Mouse (Mus musculus): ENCODE measurements around the gene Gm14862. TPM values are rescaled to one million over a fixed set of nuclear protein-coding genes. Genes with fewer than 3 reads are reported as not detected.
A peak's percentile ranks its signal among the peaks of the same experiment; 100 is the strongest.

Gene Gm14862
- polyA plus RNA-seq, 1 experiment from 2014 or later, result not detected

GRCm38 (mm10) chrX:9257831-9258230, 1.1 kb upstream of the Gm14862 start:
- no peaks in the 10 kb centered on the region for H3K36me3 ChIP-seq (replicated peaks)
- H3K4me3 ChIP-seq, result no peak overlapping the region
- H3K4me1 ChIP-seq, result no peaks in the 10 kb centered on the region
- H3K27ac ChIP-seq (replicated peaks), result no peak overlapping the region
- no peaks in the 10 kb centered on the region for H3K27me3 ChIP-seq (replicated peaks; ENCODE audit: low read depth, poor library complexity, severe bottlenecking)
- WGBS, result 87% methylated on average over 7 of the region's 7 CpGs
- DNase-seq (ENCODE audit: low spot score), result no peak
- no peaks in the 10 kb centered on the region for H3K9me3 ChIP-seq

- Histone ChIP-seq H3K27me3 (replicated peaks; ENCODE audit: low read depth, poor library complexity, severe bottlenecking) (no peaks in the 10 kb centered on the region), H3K4me3 (no peak overlapping the region), H3K4me1 (no peaks in the 10 kb centered on the region), H3K9me3 (no peaks in the 10 kb centered on the region), H3K27ac (replicated peaks) (no peak overlapping the region), H3K36me3 (replicated peaks) (no peaks in the 10 kb centered on the region)
- 92% methylated on average over 3 of the region's 3 CpGs for WGBS
- no peak for DNase-seq (ENCODE audit: low spot score)
Observed at GRCm38 (mm10) chrX:9254901-9255300, 1.8 kb downstream of the Gm14862 start.

- 84% methylated on average over 10 of the region's 10 CpGs for WGBS
- no peaks in the 10 kb centered on the region for H3K9me3 ChIP-seq
- H3K36me3 ChIP-seq (replicated peaks), result no peaks in the 10 kb centered on the region
- no peaks in the 10 kb centered on the region for H3K27me3 ChIP-seq (replicated peaks; ENCODE audit: low read depth, poor library complexity, severe bottlenecking)
- no peak overlapping the region for H3K4me3 ChIP-seq
- no peaks in the 10 kb centered on the region for H3K4me1 ChIP-seq
- DNase-seq (ENCODE audit: low spot score), result no peak
- no peak overlapping the region for H3K27ac ChIP-seq (replicated peaks)
Observed at GRCm38 (mm10) chrX:9253990-9254389, 2.7 kb downstream of the Gm14862 start.

GRCm38 (mm10) chrX:9248911-9249310, 7.8 kb downstream of the Gm14862 start:
- Histone ChIP-seq H3K4me3 (no peak overlapping the region), H3K9me3 (no peaks in the 10 kb centered on the region), H3K4me1 (no peaks in the 10 kb centered on the region), H3K36me3 (replicated peaks) (no peaks in the 10 kb centered on the region), H3K27ac (replicated peaks) (no peak overlapping the region), H3K27me3 (replicated peaks; ENCODE audit: low read depth, poor library complexity, severe bottlenecking) (no peaks in the 10 kb centered on the region)
- DNase-seq (ENCODE audit: low spot score), result no peak
- 67% methylated on average over 5 of the region's 5 CpGs for WGBS

- Histone ChIP-seq H3K9me3 (no peaks in the 10 kb centered on the region), H3K27ac (replicated peaks) (no peak overlapping the region), H3K4me1 (no peaks in the 10 kb centered on the region), H3K4me3 (no peak overlapping the region), H3K27me3 (replicated peaks; ENCODE audit: low read depth, poor library complexity, severe bottlenecking) (no peaks in the 10 kb centered on the region), H3K36me3 (replicated peaks) (no peaks in the 10 kb centered on the region)
- no peak for DNase-seq (ENCODE audit: low spot score)
- WGBS, result 74% methylated on average over 12 of the region's 12 CpGs
Observed at GRCm38 (mm10) chrX:9244603-9245336, 11.9 kb downstream of the Gm14862 start.

GRCm38 (mm10) chrX:9243381-9243864, 13.3 kb downstream of the Gm14862 start:
- no peak overlapping the region for H3K27ac ChIP-seq (replicated peaks)
- 80% methylated on average over 8 of the region's 8 CpGs for WGBS
- H3K9me3 ChIP-seq, result no peaks in the 10 kb centered on the region
- H3K4me3 ChIP-seq, result no peak overlapping the region
- no peak for DNase-seq (ENCODE audit: low spot score)
- H3K4me1 ChIP-seq, result no peaks in the 10 kb centered on the region
- no peaks in the 10 kb centered on the region for H3K27me3 ChIP-seq (replicated peaks; ENCODE audit: low read depth, poor library complexity, severe bottlenecking)
- no peaks in the 10 kb centered on the region for H3K36me3 ChIP-seq (replicated peaks)

- H3K36me3 ChIP-seq (replicated peaks), result no peaks in the 10 kb centered on the region
- no peak for DNase-seq (ENCODE audit: low spot score)
- H3K27me3 ChIP-seq (replicated peaks; ENCODE audit: low read depth, poor library complexity, severe bottlenecking), result no peaks in the 10 kb centered on the region
- whole genome bisulfite sequencing, result 79% methylated on average over 5 of the region's 5 CpGs
- no peaks in the 10 kb centered on the region for H3K4me1 ChIP-seq
- no peak overlapping the region for H3K4me3 ChIP-seq
- no peak overlapping the region for H3K27ac ChIP-seq (replicated peaks)
- no peaks in the 10 kb centered on the region for H3K9me3 ChIP-seq
Observed at GRCm38 (mm10) chrX:9240737-9241591, 15.7 kb downstream of the Gm14862 start.

- no peaks in the 10 kb centered on the region for H3K27me3 ChIP-seq (replicated peaks; ENCODE audit: low read depth, poor library complexity, severe bottlenecking)
- 70% methylated on average over 2 of the region's 2 CpGs for WGBS
Observed at GRCm38 (mm10) chrX:9227105-9227504, 29.6 kb downstream of the Gm14862 start.

GRCm38 (mm10) chrX:9222412-9223221, 34.1 kb downstream of the Gm14862 start:
- H3K36me3 ChIP-seq (replicated peaks), result no peaks in the 10 kb centered on the region
- no peaks in the 10 kb centered on the region for H3K27me3 ChIP-seq (replicated peaks; ENCODE audit: low read depth, poor library complexity, severe bottlenecking)
- H3K9me3 ChIP-seq, result no peaks in the 10 kb centered on the region
- no peak overlapping the region for H3K27ac ChIP-seq (replicated peaks)
- no peaks in the 10 kb centered on the region for H3K4me1 ChIP-seq
- no peak for DNase-seq (ENCODE audit: low spot score)
- H3K4me3 ChIP-seq, result no peak overlapping the region
- 92% methylated on average over 3 of the region's 3 CpGs for WGBS

More at GRCm38 (mm10) chrX:9227105-9227504, 29.6 kb downstream of the Gm14862 start:
- no peak for DNase-seq (ENCODE audit: low spot score)
- Histone ChIP-seq H3K4me1 (no peaks in the 10 kb centered on the region), H3K36me3 (replicated peaks) (no peaks in the 10 kb centered on the region), H3K27ac (replicated peaks) (no peak overlapping the region), H3K9me3 (no peaks in the 10 kb centered on the region), H3K4me3 (no peak overlapping the region)

- WGBS, result 82% methylated on average over 4 of the region's 4 CpGs
- no peaks in the 10 kb centered on the region for H3K9me3 ChIP-seq
- H3K27me3 ChIP-seq (replicated peaks; ENCODE audit: low read depth, poor library complexity, severe bottlenecking), result no peaks in the 10 kb centered on the region
Observed at GRCm38 (mm10) chrX:9221736-9222135, 35.0 kb downstream of the Gm14862 start.

GRCm38 (mm10) chrX:9221206-9221605, 35.5 kb downstream of the Gm14862 start:
- no peaks in the 10 kb centered on the region; the same call in 1 of the 2 replicates for H3K9me3 ChIP-seq
- peak; percentile 49 for DNase-seq (ENCODE audit: low spot score)
- no peak overlapping the region for H3K4me3 ChIP-seq
- no peaks in the 10 kb centered on the region for H3K4me1 ChIP-seq
- 35% methylated on average over 6 of the region's 6 CpGs for WGBS
- no peak overlapping the region for H3K27ac ChIP-seq (replicated peaks)
- no peaks in the 10 kb centered on the region for H3K36me3 ChIP-seq (replicated peaks)
- H3K27me3 ChIP-seq (replicated peaks; ENCODE audit: low read depth, poor library complexity, severe bottlenecking), result no peaks in the 10 kb centered on the region

More at GRCm38 (mm10) chrX:9221736-9222135, 35.0 kb downstream of the Gm14862 start:
- H3K36me3 ChIP-seq (replicated peaks), result no peaks in the 10 kb centered on the region
- no peak for DNase-seq (ENCODE audit: low spot score)
- no peak overlapping the region for H3K4me3 ChIP-seq
- H3K4me1 ChIP-seq, result no peaks in the 10 kb centered on the region
- no peak overlapping the region for H3K27ac ChIP-seq (replicated peaks)

GRCm38 (mm10) chrX:9219570-9219969, 37.1 kb downstream of the Gm14862 start:
- WGBS, result 90% methylated on average over 3 of the region's 3 CpGs

More at GRCm38 (mm10) chrX:9219570-9219969, 37.1 kb downstream of the Gm14862 start:
- Histone ChIP-seq H3K9me3 (no peaks in the 10 kb centered on the region; the same call in 1 of the 2 replicates), H3K4me3 (no peak overlapping the region), H3K27me3 (replicated peaks; ENCODE audit: low read depth, poor library complexity, severe bottlenecking) (no peaks in the 10 kb centered on the region), H3K27ac (replicated peaks) (no peak overlapping the region), H3K36me3 (replicated peaks) (no peaks in the 10 kb centered on the region), H3K4me1 (no peaks in the 10 kb centered on the region)
- no peak for DNase-seq (ENCODE audit: low spot score)
